Mouse (Mus musculus) T-cell, adult 2 months (primary cell): ENCODE data around the gene Susd3.

Experiments used
- DNase-seq: peaks from one replicate; pipeline ENCODE4 v3.0.0; 2022; ENCODE audit warnings: low spot score

Susd3 gene

GRCm38 (mm10) chr13:49187288-49188218, 61.0 kb downstream of the Susd3 start, which contains the start of gene Ninj1:
TSS of gene Ninj1 (plus strand) at chr13:49187485.
- DNase-seq, result peak; percentile 91

- DNase-seq, result no peak
These were observed 61.7 kb downstream of the Susd3 start for GRCm38 (mm10) chr13:49186798-49187287.

DNA sequence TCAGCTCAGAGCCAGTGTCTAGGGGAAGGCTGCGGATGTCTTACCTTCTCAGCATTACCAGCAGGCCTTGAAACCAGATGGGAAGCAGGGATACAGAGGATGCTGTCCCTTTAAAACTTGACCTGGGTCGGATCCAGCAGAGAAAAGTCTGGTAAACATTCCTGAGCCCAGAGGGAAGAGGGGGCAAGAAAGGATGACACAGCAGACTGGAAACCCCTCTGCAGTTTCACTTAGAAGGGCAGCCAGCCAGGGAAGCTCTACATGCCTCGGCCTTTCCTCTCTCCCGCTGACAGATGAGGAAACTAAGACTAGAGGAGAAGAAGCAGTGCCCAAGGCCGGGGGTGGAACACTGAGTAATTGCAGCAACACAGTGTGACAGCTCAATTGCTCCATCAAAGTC, 64.9 kb downstream of the Susd3 start:
- DNase-seq, result no peak

DNA sequence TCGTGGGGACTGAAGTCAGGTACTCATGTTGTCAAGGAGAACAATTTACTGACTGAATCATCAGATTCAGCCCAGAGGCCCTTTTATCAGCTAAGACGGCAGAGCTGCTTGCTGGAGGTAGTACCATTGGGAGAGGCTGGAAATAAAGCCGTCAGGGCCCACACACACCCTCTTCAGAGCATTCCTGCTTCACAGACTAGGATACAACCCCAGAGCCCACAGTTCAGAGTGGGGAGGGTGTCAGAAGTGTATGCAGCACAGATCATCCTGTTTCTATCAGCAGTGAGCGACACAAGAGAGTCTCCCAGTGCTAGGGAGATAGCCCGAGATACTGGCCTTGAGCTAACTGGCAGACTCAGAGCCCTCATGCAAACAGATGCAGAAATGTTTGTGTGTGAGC, 65.3 kb downstream of the Susd3 start:
- DNase-seq, result no peak

GRCm38 (mm10) chr13:49181411-49181984, 67.0 kb downstream of the Susd3 start:
- no peak for DNase-seq

DNA sequence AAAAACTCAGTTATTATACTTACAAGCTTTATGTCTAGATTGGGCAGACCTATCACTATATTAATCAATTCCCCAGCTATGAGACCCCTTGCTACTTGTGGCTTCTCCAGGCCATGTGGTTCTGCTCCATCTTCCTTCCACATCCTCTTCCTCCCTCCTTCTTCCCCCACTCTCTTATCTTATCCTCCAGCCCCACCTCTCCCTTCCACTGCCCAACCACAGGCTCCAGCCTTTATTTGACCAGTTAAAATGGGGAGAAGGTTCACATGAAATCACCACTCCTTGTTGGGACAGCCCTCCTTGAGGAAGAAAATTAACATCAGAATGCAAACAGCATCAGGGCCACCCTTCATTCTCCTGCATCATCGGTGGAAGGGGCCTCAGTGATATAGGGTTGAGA, 67.8 kb downstream of the Susd3 start:
- DNase-seq, result no peak
